Mouse (Mus musculus) neural tube, embryonic 14.5 days (tissue): Measurements from ENCODE around the gene Pde6h. TPM values are rescaled to one million over a fixed set of nuclear protein-coding genes. Genes with fewer than 3 reads are reported as not detected.

ENCODE experiments used
- ATAC-seq: fragments of 200-750 bp; cut with Nextera tagmentation; 2 replicates; pipeline ENCODE4 v1.8.0; 2017; ENCODE audit warnings: low read depth, mild to moderate bottlenecking, moderate TSS enrichment, moderate library complexity
- H3K27ac ChIP-seq: fragments of 300-500 bp; sonication (generic); 2 replicates; pipeline ENCODE4 v1.5.1; 2014; ENCODE audit warnings: low read depth, mild to moderate bottlenecking, control low read depth, low read length, moderate library complexity, mixed read lengths
- H3K27me3 ChIP-seq: fragments of 300-500 bp; sonication (generic); 2 replicates; pipeline ENCODE4 v1.6.1; 2014; ENCODE audit warnings: low read length; ENCODE audit not compliant: control insufficient read depth, insufficient read depth
- H3K36me3 ChIP-seq: fragments of 300-500 bp; sonication (generic); 2 replicates; pipeline ENCODE4 v1.6.1; 2014; ENCODE audit warnings: low read length, mixed read lengths; ENCODE audit not compliant: control insufficient read depth, insufficient read depth
- H3K4me1 ChIP-seq: fragments of 300-500 bp; sonication (generic); 2 replicates; pipeline ENCODE4 v1.6.1; 2014; ENCODE audit warnings: low read length; ENCODE audit not compliant: control insufficient read depth, insufficient read depth
- H3K4me2 ChIP-seq: fragments of 300-500 bp; sonication (generic); 2 replicates; pipeline ENCODE4 v1.6.1; 2014; ENCODE audit warnings: mild to moderate bottlenecking, low read depth, low read length, control low read depth
- H3K4me3 ChIP-seq: fragments of 300-500 bp; sonication (generic); 2 replicates; pipeline ENCODE4 v1.5.1; 2014; ENCODE audit warnings: low read depth, low read length, control low read depth, mixed read lengths
- H3K9ac ChIP-seq: fragments of 300-500 bp; sonication (generic); replicated peaks from 2 replicates; pipeline ENCODE4 v1.6.1; 2014; ENCODE audit warnings: low read depth, mild to moderate bottlenecking, control low read depth, low read length, mixed read lengths
- H3K9me3 ChIP-seq: fragments of 300-500 bp; sonication (generic); 2 replicates; pipeline ENCODE4 v1.6.1; 2016; ENCODE audit warnings: low read length; ENCODE audit not compliant: control insufficient read depth
- WGBS: fragments of 180-500 bp; shearing (Covaris S2); extraction: QIAGEN DNeasy Blood & Tissue Kit; methylation state at CpG from one replicate; pipeline ENCODE4 v1.1.7; 2014; 5-methylcytosine and 5-hydroxymethylcytosine counted together
- polyA plus RNA-seq: library from polyadenylated mRNA; unstranded; fragments of >200 nt; fragmentation: Nextera tagmentation; extraction: Ambion mirVana; gene quantifications from 2 replicates; pipeline ENCODE4 v1.2.1, GENCODE M21; 2014

The Pde6h gene
- polyA plus RNA-seq, 1 experiment from 2014 or later = not detected

GRCm38 (mm10) chr6:136934068-136934467 is 10.4 kb downstream of the Pde6h start:
- no peak overlapping the region for H3K4me3 ChIP-seq
- H3K9me3 ChIP-seq = no peaks in the 10 kb centered on the region
- H3K9ac ChIP-seq = no peak overlapping the region
- H3K27me3 ChIP-seq = no peaks in the 10 kb centered on the region
- ATAC-seq = no peak
- H3K27ac ChIP-seq = no peak overlapping the region
- WGBS = 58% methylated on average over 7 of the region's 7 CpGs
- no peaks in the 10 kb centered on the region for H3K4me1 ChIP-seq
- H3K4me2 ChIP-seq = no peak overlapping the region
- H3K36me3 ChIP-seq = no peaks in the 10 kb centered on the region

DNA sequence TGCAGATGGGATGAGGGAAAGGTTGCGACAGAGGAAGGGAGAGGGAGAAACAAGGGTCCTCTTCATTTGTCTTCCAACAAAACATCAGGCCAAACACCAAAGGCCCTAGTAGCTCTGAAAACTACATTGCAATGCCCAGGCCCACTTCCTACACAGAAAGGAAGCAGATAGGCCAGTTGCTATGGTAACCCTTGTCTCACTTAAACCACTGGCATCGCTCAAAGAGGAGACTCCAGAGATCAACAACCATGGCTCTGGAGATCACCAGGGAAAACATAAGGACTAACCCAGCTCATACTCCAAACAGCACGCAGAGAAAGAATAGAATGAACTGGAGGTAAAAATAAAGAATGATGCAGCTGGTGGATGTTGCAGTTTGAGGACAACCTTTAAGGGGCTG is 11.6 kb downstream of the Pde6h start:
- no peak overlapping the region for H3K27ac ChIP-seq
- WGBS = 58% methylated on average over 3 of the region's 3 CpGs
- no peaks in the 10 kb centered on the region for H3K4me1 ChIP-seq
- no peaks in the 10 kb centered on the region for H3K27me3 ChIP-seq
- H3K4me3 ChIP-seq = no peak overlapping the region
- H3K9ac ChIP-seq = no peak overlapping the region
- H3K36me3 ChIP-seq = no peaks in the 10 kb centered on the region
- no peak for ATAC-seq
- H3K4me2 ChIP-seq = no peak overlapping the region
- H3K9me3 ChIP-seq = no peaks in the 10 kb centered on the region

GRCm38 (mm10) chr6:136936361-136936760 is 12.7 kb downstream of the Pde6h start:
- H3K4me2 ChIP-seq = no peak overlapping the region
- H3K9me3 ChIP-seq = no peaks in the 10 kb centered on the region
- H3K27me3 ChIP-seq = no peaks in the 10 kb centered on the region
- H3K9ac ChIP-seq = no peak overlapping the region
- H3K27ac ChIP-seq = no peak overlapping the region
- no peaks in the 10 kb centered on the region for H3K36me3 ChIP-seq
- H3K4me1 ChIP-seq = no peaks in the 10 kb centered on the region
- WGBS = 81% methylated on average over 9 of the region's 9 CpGs
- ATAC-seq = no peak
- H3K4me3 ChIP-seq = no peak overlapping the region

DNA sequence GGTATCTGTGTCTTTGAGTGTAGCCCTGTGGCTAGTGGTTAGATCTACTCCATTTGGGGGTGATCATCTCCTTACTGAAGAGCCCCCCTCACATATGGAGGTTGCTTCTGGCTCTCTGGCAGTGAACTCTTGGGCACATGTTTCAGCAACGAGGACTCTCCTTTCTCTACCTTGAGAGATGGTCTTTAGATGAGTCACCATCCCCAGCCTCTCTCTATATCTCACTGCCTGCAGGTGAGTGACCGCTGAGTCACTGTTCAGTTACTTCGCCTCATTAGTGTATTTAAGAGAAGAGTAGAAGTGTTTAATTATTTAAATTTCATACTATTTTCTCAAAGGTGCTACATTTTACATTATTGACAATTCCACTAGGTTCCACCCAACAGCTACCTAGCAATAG is 13.5 kb downstream of the Pde6h start:
- no peak overlapping the region for H3K9ac ChIP-seq
- no peaks in the 10 kb centered on the region for H3K27me3 ChIP-seq
- no peaks in the 10 kb centered on the region for H3K36me3 ChIP-seq
- whole genome bisulfite sequencing = 94% methylated on average over 3 of the region's 3 CpGs
- no peak overlapping the region for H3K4me2 ChIP-seq
- no peak overlapping the region for H3K27ac ChIP-seq
- no peak for ATAC-seq
- H3K9me3 ChIP-seq = no peaks in the 10 kb centered on the region
- no peaks in the 10 kb centered on the region for H3K4me1 ChIP-seq
- no peak overlapping the region for H3K4me3 ChIP-seq

- no peak overlapping the region for H3K9ac ChIP-seq
- WGBS = 75% methylated on average over 18 of the region's 18 CpGs
- H3K9me3 ChIP-seq = no peaks in the 10 kb centered on the region
- no peak overlapping the region for H3K27ac ChIP-seq
- H3K4me1 ChIP-seq = no peaks in the 10 kb centered on the region
- no peaks in the 10 kb centered on the region for H3K36me3 ChIP-seq
- no peak for ATAC-seq
- no peak overlapping the region for H3K4me2 ChIP-seq
- H3K27me3 ChIP-seq = no peaks in the 10 kb centered on the region
- H3K4me3 ChIP-seq = no peak overlapping the region
Observed at GRCm38 (mm10) chr6:136938331-136939126, 14.9 kb downstream of the Pde6h start.

- Histone ChIP-seq H3K9ac (no peak overlapping the region), H3K4me2 (no peak overlapping the region), H3K27me3 (no peaks in the 10 kb centered on the region), H3K9me3 (no peaks in the 10 kb centered on the region), H3K4me3 (no peak overlapping the region), H3K27ac (no peak overlapping the region), H3K4me1 (no peaks in the 10 kb centered on the region), H3K36me3 (no peaks in the 10 kb centered on the region)
- WGBS = 79% methylated on average over 14 of the region's 14 CpGs
- ATAC-seq = no peak
Observed at GRCm38 (mm10) chr6:136939326-136940187, 15.9 kb downstream of the Pde6h start.

DNA sequence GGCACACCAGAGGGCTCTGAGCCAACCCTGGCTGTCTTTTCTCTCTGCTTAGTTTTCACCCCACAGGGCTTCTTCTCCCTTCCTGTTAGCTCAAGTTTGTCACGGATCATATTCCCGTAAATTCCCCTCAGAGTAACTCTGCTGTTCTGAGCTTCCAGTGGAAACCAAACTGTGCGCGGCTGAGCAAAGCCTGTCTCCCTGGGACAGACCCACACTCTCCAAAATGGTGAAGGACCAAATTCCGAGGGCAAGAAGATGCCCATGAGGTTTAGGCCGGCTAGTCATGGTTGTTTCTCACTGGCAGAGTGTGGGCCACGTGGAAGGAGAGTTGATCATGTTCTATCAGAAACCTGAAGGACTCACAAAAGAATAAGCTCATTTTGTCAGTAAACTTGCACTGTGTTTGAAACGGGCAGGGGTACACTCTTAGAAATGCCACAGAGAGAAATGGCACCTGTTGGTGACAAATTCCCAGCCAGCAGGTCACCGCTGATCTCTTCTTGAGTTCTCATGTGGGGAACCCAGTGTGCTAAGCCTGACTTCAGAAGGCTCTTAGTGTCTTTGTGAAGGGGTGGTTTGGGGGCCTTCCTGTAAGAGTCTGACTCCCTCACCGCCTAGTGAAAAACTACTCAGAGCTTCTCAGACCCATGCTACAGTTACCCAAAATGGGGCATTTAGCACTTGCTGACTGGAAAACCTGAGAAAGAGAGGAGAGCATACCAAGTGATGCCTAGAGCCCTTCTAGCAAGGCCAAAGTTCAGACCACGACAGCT is 16.7 kb downstream of the Pde6h start:
- ATAC-seq = no peak
- H3K27me3 ChIP-seq = no peaks in the 10 kb centered on the region
- H3K27ac ChIP-seq = no peak overlapping the region
- H3K4me1 ChIP-seq = no peaks in the 10 kb centered on the region
- no peak overlapping the region for H3K4me2 ChIP-seq
- no peaks in the 10 kb centered on the region for H3K36me3 ChIP-seq
- H3K9me3 ChIP-seq = no peaks in the 10 kb centered on the region
- no peak overlapping the region for H3K9ac ChIP-seq
- no peak overlapping the region for H3K4me3 ChIP-seq
- WGBS = 79% methylated on average over 11 of the region's 11 CpGs

GRCm38 (mm10) chr6:136941051-136942021 is 17.7 kb downstream of the Pde6h start, which contains the start of gene Arhgdib:
Arhgdib (minus strand) TSS chr6:136941899.
- Histone ChIP-seq H3K27ac (no peak within 1 kb of the TSS), H3K4me1 (no peaks in the 10 kb centered on the region), H3K36me3 (no peaks in the 10 kb centered on the region), H3K4me2 (no peak within 1 kb of the TSS), H3K9ac (no peak within 1 kb of the TSS), H3K27me3 (no peaks in the 10 kb centered on the region), H3K4me3 (no peak within 1 kb of the TSS), H3K9me3 (no peaks in the 10 kb centered on the region)
- ATAC-seq = no peak
- WGBS = 63% methylated on average over 12 of the region's 12 CpGs
